Mouse (Mus musculus) lung, embryonic 14.5 days (tissue): ENCODE data around the gene Grasp. TPM values are rescaled to one million over a fixed set of nuclear protein-coding genes. Genes with fewer than 3 reads are reported as not detected.

Experiments
- ATAC-seq: fragments of 200-750 bp; cut with Nextera tagmentation; 2 replicates; pipeline ENCODE4 v1.8.0; 2017; ENCODE audit warnings: mild to moderate bottlenecking, moderate TSS enrichment, moderate library complexity; ENCODE audit not compliant: insufficient read depth
- DNase-seq: peaks from one replicate; pipeline ENCODE4 v3.0.0-alpha.2; 2015
- H3K27ac ChIP-seq: fragments of 300-500 bp; sonication (generic); 2 replicates; pipeline ENCODE4 v1.5.1; 2014; ENCODE audit warnings: low read depth, mild to moderate bottlenecking, moderate library complexity
- H3K27me3 ChIP-seq: fragments of 300-500 bp; sonication (generic); 2 replicates; pipeline ENCODE4 v1.6.1; 2014; ENCODE audit warnings: low read length, control low read depth; ENCODE audit not compliant: insufficient read depth
- H3K36me3 ChIP-seq: fragments of 300-500 bp; sonication (generic); 2 replicates; pipeline ENCODE4 v1.6.1; 2014; ENCODE audit warnings: control low read depth; ENCODE audit not compliant: insufficient read depth
- H3K4me1 ChIP-seq: fragments of 300-500 bp; sonication (generic); 2 replicates; pipeline ENCODE4 v1.6.1; 2014; ENCODE audit warnings: antibody characterized with exemption, control low read depth; ENCODE audit not compliant: insufficient read depth
- H3K4me2 ChIP-seq: fragments of 300-500 bp; sonication (generic); 2 replicates; pipeline ENCODE4 v1.6.1; 2014; ENCODE audit warnings: mild to moderate bottlenecking
- H3K4me3 ChIP-seq: fragments of 300-500 bp; sonication (generic); 2 replicates; pipeline ENCODE4 v1.5.1; 2014; ENCODE audit warnings: low read depth, low read length
- H3K9ac ChIP-seq: fragments of 300-500 bp; sonication (generic); 2 replicates; pipeline ENCODE4 v1.6.1; 2014
- H3K9me3 ChIP-seq: fragments of 300-500 bp; sonication (generic); 2 replicates; pipeline ENCODE4 v1.6.1; 2016; ENCODE audit warnings: low read depth, low read length, control low read depth
- CTCF ChIP-seq: IDR thresholded peaks from 2 replicates; pipeline ENCODE4 v1.5.1; 2016; ENCODE audit warnings: antibody characterized with exemption, low read depth
- WGBS: fragments of 180-500 bp; shearing (Covaris S2); extraction: QIAGEN DNeasy Blood & Tissue Kit; methylation state at CpG from one replicate; pipeline ENCODE4 v1.1.7; 2014; 5-methylcytosine and 5-hydroxymethylcytosine counted together
- polyA plus RNA-seq: library from polyadenylated mRNA; unstranded; fragments of >200 nt; fragmentation: Nextera tagmentation; extraction: Ambion mirVana; gene quantifications from 2 replicates; pipeline ENCODE4 v1.2.1, GENCODE M21; 2014

Gene Grasp
- polyA plus RNA-seq, 1 experiment from 2014 or later: 10.4 TPM

GRCm38 (mm10) chr15:101198850-101199249 is 25.1 kb upstream of the Grasp start:
- DNase-seq: peak; percentile 29

GRCm38 (mm10) chr15:101200777-101201295 is 23.2 kb upstream of the Grasp start:
- WGBS: 97% methylated on average over 9 of the region's 9 CpGs
- Histone ChIP-seq H3K4me3 (no peak overlapping the region), H3K4me2 (no peak overlapping the region), H3K36me3 (peaks cover 76% of the 10 kb centered on the region), H3K27me3 (no peaks in the 10 kb centered on the region), H3K9ac (no peak overlapping the region), H3K9me3 (no peaks in the 10 kb centered on the region), H3K4me1 (no peaks in the 10 kb centered on the region), H3K27ac (no peak overlapping the region)
- ATAC-seq (no peak), DNase-seq (no peak)
- TF ChIP-seq CTCF: no peak

More at GRCm38 (mm10) chr15:101198850-101199249, 25.1 kb upstream of the Grasp start:
- TF ChIP-seq CTCF: peak; percentile 37
- Histone ChIP-seq H3K4me2 (no peak overlapping the region), H3K9ac (no peak overlapping the region), H3K4me3 (no peak overlapping the region), H3K27me3 (no peaks in the 10 kb centered on the region), H3K4me1 (no peaks in the 10 kb centered on the region), H3K36me3 (peaks cover 73% of the 10 kb centered on the region), H3K27ac (no peak overlapping the region), H3K9me3 (no peaks in the 10 kb centered on the region)
- no peak for ATAC-seq
- WGBS: 86% methylated on average over 14 of the region's 14 CpGs

- ATAC-seq (no peak), DNase-seq (no peak)
- WGBS: 96% methylated on average over 3 of the region's 3 CpGs
- H3K9ac ChIP-seq: no peak overlapping the region
- H3K4me2 ChIP-seq: no peak overlapping the region
- H3K9me3 ChIP-seq: no peaks in the 10 kb centered on the region
- H3K4me3 ChIP-seq: no peak overlapping the region
- H3K4me1 ChIP-seq: no peaks in the 10 kb centered on the region
- TF ChIP-seq CTCF: no peak
- no peak overlapping the region for H3K27ac ChIP-seq
- H3K27me3 ChIP-seq: no peaks in the 10 kb centered on the region
- H3K36me3 ChIP-seq: peaks cover 76% of the 10 kb centered on the region
Observed at GRCm38 (mm10) chr15:101201414-101201813, 22.6 kb upstream of the Grasp start.

GRCm38 (mm10) chr15:101203673-101204072 is 20.3 kb upstream of the Grasp start:
- Histone ChIP-seq H3K9ac (no peak overlapping the region), H3K27ac (no peak overlapping the region), H3K27me3 (no peaks in the 10 kb centered on the region), H3K4me2 (no peak overlapping the region), H3K4me1 (no peaks in the 10 kb centered on the region), H3K4me3 (no peak overlapping the region), H3K9me3 (no peaks in the 10 kb centered on the region), H3K36me3 (peaks cover 84% of the 10 kb centered on the region)
- DNase-seq (no peak), ATAC-seq (no peak)
- no peak for TF ChIP-seq CTCF
- WGBS: 72% methylated on average over 4 of the region's 4 CpGs

- Histone ChIP-seq H3K4me3 (no peak overlapping the region), H3K9ac (no peak overlapping the region), H3K27me3 (no peaks in the 10 kb centered on the region), H3K4me2 (no peak overlapping the region), H3K27ac (no peak overlapping the region), H3K36me3 (peaks cover 87% of the 10 kb centered on the region), H3K9me3 (no peaks in the 10 kb centered on the region), H3K4me1 (no peaks in the 10 kb centered on the region)
- WGBS: 83% methylated on average over 7 of the region's 7 CpGs
- no peak for TF ChIP-seq CTCF
- no peak for DNase-seq
- ATAC-seq: no peak
Observed at GRCm38 (mm10) chr15:101204781-101205180, 19.2 kb upstream of the Grasp start.

- Histone ChIP-seq H3K9me3 (no peaks in the 10 kb centered on the region), H3K4me1 (no peaks in the 10 kb centered on the region), H3K4me3 (no peak overlapping the region), H3K9ac (no peak overlapping the region), H3K27me3 (no peaks in the 10 kb centered on the region), H3K36me3 (peaks cover 69% of the 10 kb centered on the region), H3K4me2 (no peak overlapping the region), H3K27ac (no peak overlapping the region)
- ATAC-seq (peak; percentile 52; the same call in 1 of the 2 replicates), DNase-seq (peak; percentile 84)
- peak; percentile 78 for TF ChIP-seq CTCF
- 62% methylated on average over 6 of the region's 6 CpGs for WGBS
Observed at GRCm38 (mm10) chr15:101210228-101210627, 13.8 kb upstream of the Grasp start.

- no peak overlapping the region for H3K9ac ChIP-seq
- no peak overlapping the region for H3K4me2 ChIP-seq
- ATAC-seq (no peak), DNase-seq (no peak)
- no peak overlapping the region for H3K27ac ChIP-seq
- H3K4me1 ChIP-seq: no peaks in the 10 kb centered on the region
- peaks cover 63% of the 10 kb centered on the region for H3K36me3 ChIP-seq
- 87% methylated on average over 14 of the region's 14 CpGs for WGBS
- TF ChIP-seq CTCF: no peak
- H3K9me3 ChIP-seq: no peaks in the 10 kb centered on the region
- H3K27me3 ChIP-seq: no peaks in the 10 kb centered on the region
- no peak overlapping the region for H3K4me3 ChIP-seq
Observed at GRCm38 (mm10) chr15:101210998-101211613, 12.9 kb upstream of the Grasp start.

GRCm38 (mm10) chr15:101212435-101212834 is 11.6 kb upstream of the Grasp start:
- no peak overlapping the region for H3K27ac ChIP-seq
- H3K4me2 ChIP-seq: no peak overlapping the region
- H3K9ac ChIP-seq: no peak overlapping the region
- H3K27me3 ChIP-seq: no peaks in the 10 kb centered on the region
- H3K4me3 ChIP-seq: no peak overlapping the region
- no peaks in the 10 kb centered on the region for H3K9me3 ChIP-seq
- DNase-seq (no peak), ATAC-seq (no peak)
- WGBS: 72% methylated on average over 14 of the region's 14 CpGs
- H3K36me3 ChIP-seq: peaks cover 51% of the 10 kb centered on the region
- H3K4me1 ChIP-seq: no peaks in the 10 kb centered on the region
- TF ChIP-seq CTCF: no peak
